In genomic region chr6:125603234-125603633, GRCm38 (mm10) we compare ENCODE assay signal across 8 mouse cellular contexts. TPM values are rescaled to one million over a fixed set of nuclear protein-coding genes. Genes with fewer than 3 reads are reported as not detected.
DNase-seq lines count a peak whose midpoint lies in the region; ATAC-seq lines count a peak whose summit lies in the region.

No protein-coding gene starts in this region.

- H3K9ac ChIP-seq in hindbrain, embryonic 15.5 days: no peak overlapping the region

- no peak overlapping the region for H3K27ac ChIP-seq in hindbrain, embryonic 15.5 days (replicated peaks)

- H3K36me3 ChIP-seq in hindbrain, embryonic 15.5 days: no peaks in the 10 kb centered on the region

- 7% methylated on average over 18 of the region's 18 CpGs for WGBS in hindbrain, embryonic 15.5 days

- no peaks in the 10 kb centered on the region for H3K9me3 ChIP-seq in hindbrain, embryonic 15.5 days

- no peak overlapping the region for H3K4me3 ChIP-seq in hindbrain, embryonic 15.5 days

- peaks cover 6% of the 10 kb centered on the region for H3K4me1 ChIP-seq in hindbrain, embryonic 15.5 days (replicated peaks)

- H3K4me2 ChIP-seq in hindbrain, embryonic 15.5 days: peak overlapping the region; percentile 34; the same call in 1 of the 2 replicates

- peak; percentile 83 for DNase-seq in Muller cell, postnatal 12 days (ENCODE audit: inconsistent ontology term)
- DNase-seq in cerebellum, postnatal 36 days: peak; percentile 51 to 63
- DNase-seq in gastrocnemius, adult 18-20 months (ENCODE audit: low spot score): peak; percentile 81
- DNase-seq in layer of hippocampus, postnatal 25 days (ENCODE audit: extremely low spot score in 1 of 2, low spot score in 1 of 2): peak; percentile 54 to 78
- peak; percentile 93 for DNase-seq in lung, postnatal 14 days
- peak; percentile 88 for DNase-seq in ovary, postnatal 14 days (ENCODE audit: low spot score)
- peak; percentile 84 for DNase-seq in thymus, postnatal 14 days

- H3K27me3 ChIP-seq in hindbrain, embryonic 15.5 days: no peaks in the 10 kb centered on the region

- no peak for ATAC-seq in hindbrain, embryonic 15.5 days (ENCODE audit: low FRiP score, low read depth)

RNA-seq across cellular contexts. Expression of gene Vwf, which starts 56.7 kb away (rescaled TPM):
- 10 to 100 TPM; 16.3 to 18.7 TPM for total RNA-seq in gastrocnemius, adult 18-20 months (2021)
- 10.2 and 10.8 TPM in 2 replicates for polyA plus RNA-seq in hindbrain, embryonic 15.5 days (2015; fragmentation: Nextera tagmentation; extraction: Ambion mirVana)
- total RNA-seq in layer of hippocampus, postnatal 25 days (2021): 10 to 100 TPM; 14.6 to 14.7 TPM
